Mouse (Mus musculus) lung, postnatal 14 days (tissue): ENCODE data around the gene Fam166b.

Experiments
- DNase-seq: peaks from one replicate; pipeline ENCODE4 v3.0.0; 2021

Gene Fam166b

GRCm38 (mm10) chr4:43401486-43401885, 27.4 kb downstream of the Fam166b start:
- no peak for DNase-seq

- peak; percentile 48 for DNase-seq
Measured at GRCm38 (mm10) chr4:43400976-43401375, 28.0 kb downstream of the Fam166b start.

- peak; percentile 55 for DNase-seq
Measured at GRCm38 (mm10) chr4:43399391-43400131, 29.4 kb downstream of the Fam166b start.

- DNase-seq = peak; percentile 73
Measured at GRCm38 (mm10) chr4:43398829-43399331, 30.1 kb downstream of the Fam166b start.

GRCm38 (mm10) chr4:43398014-43398413, 30.9 kb downstream of the Fam166b start:
- DNase-seq = no peak

- DNase-seq = no peak
Measured at GRCm38 (mm10) chr4:43396381-43396780, 32.6 kb downstream of the Fam166b start.

- DNase-seq = no peak
Measured at GRCm38 (mm10) chr4:43395836-43396235, 33.1 kb downstream of the Fam166b start.

- no peak for DNase-seq
Measured at GRCm38 (mm10) chr4:43395147-43395546, 33.8 kb downstream of the Fam166b start.

- DNase-seq = peak; percentile 86
Measured at GRCm38 (mm10) chr4:43394345-43394891, 34.5 kb downstream of the Fam166b start.

GRCm38 (mm10) chr4:43391521-43392050, 37.3 kb downstream of the Fam166b start:
- no peak for DNase-seq

GRCm38 (mm10) chr4:43389845-43390440, 39.0 kb downstream of the Fam166b start:
- DNase-seq = peak; percentile 50

- no peak for DNase-seq
Measured at GRCm38 (mm10) chr4:43389390-43389789, 39.5 kb downstream of the Fam166b start.

- DNase-seq = no peak
Measured at GRCm38 (mm10) chr4:43386932-43387331, 42.0 kb downstream of the Fam166b start.

- DNase-seq = no peak
Measured at GRCm38 (mm10) chr4:43384541-43384940, 44.4 kb downstream of the Fam166b start.

- no peak for DNase-seq
Measured at GRCm38 (mm10) chr4:43384083-43384460, 44.9 kb downstream of the Fam166b start.

- DNase-seq = no peak
Measured at GRCm38 (mm10) chr4:43383246-43384082, 45.5 kb downstream of the Fam166b start.

GRCm38 (mm10) chr4:43382155-43383020, 46.5 kb downstream of the Fam166b start:
- DNase-seq = no peak

- peak; percentile 94 for DNase-seq
Measured at GRCm38 (mm10) chr4:43381408-43382154, 47.4 kb downstream of the Fam166b start, which contains the start of gene Rusc2. Rusc2 (plus strand) TSS chr4:43381979.

- DNase-seq = no peak
Measured at GRCm38 (mm10) chr4:43380951-43381350, 48.0 kb downstream of the Fam166b start.

- DNase-seq = no peak
Measured at GRCm38 (mm10) chr4:43379601-43380000, 49.3 kb downstream of the Fam166b start.
